Mouse (Mus musculus): ENCODE measurements around the gene Rptn. TPM values are rescaled to one million over a fixed set of nuclear protein-coding genes. Genes with fewer than 3 reads are reported as not detected.
"Not testable (repeated sequence)": the region's sequence is repeated elsewhere in the genome, so short reads cannot be mapped to it uniquely, and the experiment has no call there.

Gene Rptn
- polyA plus RNA-seq, 1 experiment from 2014 or later: not detected

DNA sequence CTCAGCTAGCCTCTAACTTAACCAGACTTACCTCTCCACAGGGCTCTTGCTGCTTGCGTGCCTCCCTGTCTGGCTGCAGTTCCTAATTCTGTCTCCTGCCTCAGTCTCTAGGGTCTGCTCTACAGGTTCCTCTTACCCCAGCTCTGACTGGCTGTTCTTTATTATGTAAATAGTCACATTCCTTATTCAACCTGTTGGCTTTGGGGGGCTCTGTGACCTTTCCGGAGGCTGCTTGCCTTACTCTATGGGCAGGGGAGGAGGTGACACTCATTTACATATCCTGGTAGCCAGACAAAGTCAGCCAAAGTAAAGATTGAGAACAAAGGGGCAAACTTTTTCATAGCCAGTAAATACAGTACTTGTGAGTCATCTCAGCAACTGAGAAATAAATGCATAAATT is 18.4 kb downstream of the Rptn start:
- Histone ChIP-seq H3K4me2 (no peak overlapping the region), H3K27ac (replicated peaks) (no peak overlapping the region), H3K36me3 (no peaks in the 10 kb centered on the region), H3K9me3 (no peaks in the 10 kb centered on the region), H3K4me3 (no peak overlapping the region), H3K27me3 (no peaks in the 10 kb centered on the region), H3K9ac (no peak overlapping the region), H3K4me1 (replicated peaks) (no peaks in the 10 kb centered on the region)
- ATAC-seq (ENCODE audit: low FRiP score, low read depth): no peak
- WGBS: 9% methylated on average over 2 of the region's 2 CpGs

- no peak for ATAC-seq (ENCODE audit: low FRiP score, low read depth)
- no peak overlapping the region for H3K27ac ChIP-seq (replicated peaks)
- 42% methylated on average over 3 of the region's 3 CpGs for WGBS
- H3K9ac ChIP-seq: no peak overlapping the region
- no peaks in the 10 kb centered on the region for H3K9me3 ChIP-seq
- H3K27me3 ChIP-seq: no peaks in the 10 kb centered on the region
- H3K36me3 ChIP-seq: no peaks in the 10 kb centered on the region
- H3K4me1 ChIP-seq (replicated peaks): no peaks in the 10 kb centered on the region
- no peak overlapping the region for H3K4me3 ChIP-seq
- H3K4me2 ChIP-seq: no peak overlapping the region
Measured at GRCm38 (mm10) chr3:93431673-93432072, 38.2 kb downstream of the Rptn start.

DNA sequence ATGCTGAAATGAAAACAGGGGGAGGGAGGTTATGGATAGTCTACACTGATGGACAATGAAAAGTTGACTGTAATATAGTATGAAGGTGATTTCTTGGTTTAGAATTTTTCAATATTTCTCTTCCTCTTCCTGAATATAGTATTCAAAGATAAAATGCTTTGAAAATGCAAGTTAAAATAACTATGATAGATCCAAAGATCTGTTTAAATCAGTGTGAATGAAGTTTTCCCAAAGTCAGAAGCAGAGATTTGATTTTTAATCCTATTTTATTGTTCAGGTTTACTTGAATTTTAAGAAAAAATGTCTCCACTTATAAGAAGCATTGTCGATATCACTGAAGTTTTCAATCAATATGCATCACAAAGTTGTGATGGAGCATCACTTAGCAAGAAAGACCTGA is 48.5 kb downstream of the Rptn start, which contains the start of gene Tchh:
Gene Tchh (plus strand): TSS at position 301 of the 400 bp plus-strand sequence.
- H3K36me3 ChIP-seq: no peaks in the 10 kb centered on the region
- H3K27me3 ChIP-seq: peaks cover 21% of the 10 kb centered on the region
- H3K9me3 ChIP-seq: no peaks in the 10 kb centered on the region
- 91% methylated on average over 1 of the region's 1 CpGs for WGBS
- H3K4me1 ChIP-seq (replicated peaks): peaks cover 28% of the 10 kb centered on the region
- H3K27ac ChIP-seq (replicated peaks): no peak within 1 kb of the TSS
- H3K4me2 ChIP-seq: peak within 1 kb of the TSS; percentile 99
- ATAC-seq (ENCODE audit: low FRiP score, low read depth): no peak
- H3K4me3 ChIP-seq: peak within 1 kb of the TSS; percentile 52
- peak within 1 kb of the TSS; percentile 55; the same call in 1 of the 2 replicates for H3K9ac ChIP-seq

DNA sequence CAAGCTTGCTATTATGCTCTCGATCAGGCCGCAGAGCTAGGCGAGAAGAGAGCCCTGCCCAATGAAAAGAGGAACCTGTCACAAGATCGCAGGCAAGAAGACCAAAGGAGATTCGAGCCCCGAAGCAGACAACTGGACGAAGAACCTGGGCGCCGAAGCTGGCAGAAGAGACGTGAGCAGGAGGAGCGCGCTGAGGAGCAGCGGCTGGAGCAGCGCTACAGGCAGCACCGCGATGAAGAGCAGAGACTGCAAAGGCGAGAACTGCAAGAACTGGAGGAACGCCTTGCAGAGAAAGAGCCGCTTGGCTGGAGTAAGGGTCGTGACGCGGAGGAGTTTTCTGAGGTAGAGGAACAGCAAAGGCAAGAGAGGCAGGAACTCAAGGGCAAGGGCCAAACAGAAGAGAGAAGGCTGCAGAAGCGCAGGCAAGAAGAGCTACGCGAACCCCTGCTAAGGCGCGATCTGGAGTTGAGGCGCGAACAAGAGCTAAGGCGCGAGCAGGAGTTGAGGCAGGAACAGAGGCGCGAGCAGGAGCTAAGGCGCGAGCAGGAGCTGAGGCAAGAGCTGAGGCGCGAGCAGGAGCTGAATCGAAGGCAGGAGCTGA is 50.1 kb downstream of the Rptn start:
- no peak for ATAC-seq (ENCODE audit: low FRiP score, low read depth)
- Histone ChIP-seq H3K4me2 (peak overlapping the region; percentile 99), H3K4me3 (peak overlapping the region; percentile 52), H3K36me3 (no peaks in the 10 kb centered on the region), H3K27ac (replicated peaks) (peak overlapping the region; percentile 76; the same call in 1 of the 2 replicates), H3K9me3 (no peaks in the 10 kb centered on the region), H3K9ac (peak overlapping the region; percentile 55), H3K27me3 (peaks cover 21% of the 10 kb centered on the region), H3K4me1 (replicated peaks) (peaks cover 34% of the 10 kb centered on the region)
- under 1% methylated on average over 38 of the region's 38 CpGs for WGBS

GRCm38 (mm10) chr3:93444343-93445164 is 51.1 kb downstream of the Rptn start:
- peaks cover 34% of the 10 kb centered on the region for H3K4me1 ChIP-seq (replicated peaks)
- H3K36me3 ChIP-seq: no peaks in the 10 kb centered on the region
- H3K27ac ChIP-seq (replicated peaks): peak overlapping the region; percentile 76
- peaks cover 24% of the 10 kb centered on the region for H3K27me3 ChIP-seq
- no peaks in the 10 kb centered on the region for H3K9me3 ChIP-seq
- under 1% methylated on average over 56 of the region's 56 CpGs for WGBS
- peak overlapping the region; percentile 52 for H3K4me3 ChIP-seq
- H3K4me2 ChIP-seq: peak overlapping the region; percentile 99
- H3K9ac ChIP-seq: peak overlapping the region; percentile 55
- ATAC-seq (ENCODE audit: low FRiP score, low read depth): peak; percentile 86

GRCm38 (mm10) chr3:93445165-93445705 is 51.7 kb downstream of the Rptn start:
- H3K4me1 ChIP-seq (replicated peaks): peaks cover 34% of the 10 kb centered on the region
- H3K4me2 ChIP-seq: peak overlapping the region; percentile 99
- peak overlapping the region; percentile 55 for H3K9ac ChIP-seq
- peaks cover 31% of the 10 kb centered on the region for H3K27me3 ChIP-seq
- no peaks in the 10 kb centered on the region for H3K36me3 ChIP-seq
- peak; percentile 16; the same call in 1 of the 2 replicates for ATAC-seq (ENCODE audit: low FRiP score, low read depth)
- under 1% methylated on average over 36 of the region's 36 CpGs for WGBS
- H3K4me3 ChIP-seq: peak overlapping the region; percentile 52
- H3K9me3 ChIP-seq: no peaks in the 10 kb centered on the region
- peak overlapping the region; percentile 76 for H3K27ac ChIP-seq (replicated peaks)

GRCm38 (mm10) chr3:93446128-93446755 is 52.7 kb downstream of the Rptn start:
- Histone ChIP-seq H3K9ac (peak overlapping the region; percentile 37), H3K9me3 (no peaks in the 10 kb centered on the region), H3K4me2 (peak overlapping the region; percentile 99), H3K27me3 (peaks cover 26% of the 10 kb centered on the region), H3K36me3 (no peaks in the 10 kb centered on the region), H3K27ac (replicated peaks) (no peak overlapping the region), H3K4me1 (replicated peaks) (peaks cover 34% of the 10 kb centered on the region), H3K4me3 (peak overlapping the region; percentile 52)
- under 1% methylated on average over 54 of the region's 54 CpGs for WGBS
- ATAC-seq (ENCODE audit: low FRiP score, low read depth): no peak

DNA sequence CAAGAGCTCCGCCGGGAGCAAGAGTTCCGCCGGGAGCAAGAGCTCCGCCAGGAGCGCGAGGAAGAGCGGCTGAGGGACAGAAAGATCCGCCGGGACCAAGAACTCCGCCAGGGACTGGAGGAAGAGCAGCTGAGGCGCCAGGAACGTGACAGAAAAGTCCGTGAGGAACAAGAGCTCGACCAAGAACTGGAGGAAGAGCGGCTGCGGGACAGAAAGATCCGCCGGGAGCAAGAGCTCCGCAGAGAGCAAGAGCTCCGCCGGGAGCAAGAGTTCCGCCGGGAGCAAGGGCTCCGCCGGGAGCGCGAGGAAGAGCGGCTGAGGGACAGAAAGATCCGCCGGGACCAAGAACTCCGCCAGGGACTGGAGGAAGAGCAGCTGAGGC is 53.2 kb downstream of the Rptn start:
- Histone ChIP-seq H3K27me3 (peaks cover 28% of the 10 kb centered on the region), H3K27ac (replicated peaks) (peak overlapping the region; percentile 62), H3K4me1 (replicated peaks) (peaks cover 34% of the 10 kb centered on the region), H3K4me2 (peak overlapping the region; percentile 99), H3K4me3 (peak overlapping the region; percentile 52), H3K9ac (peak overlapping the region; percentile 37)
- not testable (repeated sequence) for ATAC-seq (ENCODE audit: low FRiP score, low read depth); H3K9me3 ChIP-seq; H3K36me3 ChIP-seq
- 1% methylated on average over 32 of the region's 32 CpGs for WGBS

DNA sequence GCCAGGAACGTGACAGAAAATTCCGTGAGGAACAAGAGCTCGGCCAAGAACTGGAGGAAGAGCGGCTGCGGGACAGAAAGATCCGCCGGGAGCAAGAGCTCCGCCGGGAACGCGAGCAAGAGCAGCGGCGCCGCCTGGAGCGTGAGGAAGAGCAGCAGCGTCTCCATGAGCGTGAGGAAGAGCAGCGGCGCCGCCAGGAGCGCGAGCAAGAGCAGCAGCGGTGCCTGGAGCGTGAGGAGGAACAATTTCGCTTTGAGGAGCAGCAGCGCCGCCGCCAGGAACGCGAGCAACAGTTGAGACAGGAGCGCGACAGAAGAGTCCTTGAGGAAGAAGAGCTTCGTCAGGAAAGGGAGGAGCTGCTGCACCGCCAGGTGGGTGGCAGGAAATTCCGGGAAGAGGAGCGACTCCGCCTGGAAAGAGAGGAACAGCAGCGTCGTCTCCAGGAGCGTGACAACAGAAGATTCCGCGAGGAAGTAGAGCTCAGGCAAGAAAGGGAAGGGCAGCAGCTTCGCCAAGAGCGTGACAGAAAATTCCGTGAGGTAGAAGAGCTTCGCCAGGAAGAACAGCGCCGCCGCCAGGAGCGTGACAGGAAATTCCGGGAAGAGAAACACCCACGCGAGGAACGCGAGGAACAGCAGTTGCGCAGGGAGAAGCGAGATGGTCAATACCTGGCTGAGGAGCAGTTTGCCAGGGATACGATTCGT is 53.8 kb downstream of the Rptn start:
- H3K4me3 ChIP-seq: peak overlapping the region; percentile 52
- no peaks in the 10 kb centered on the region for H3K9me3 ChIP-seq
- peaks cover 25% of the 10 kb centered on the region for H3K27me3 ChIP-seq
- peak overlapping the region; percentile 62 for H3K27ac ChIP-seq (replicated peaks)
- peak overlapping the region; percentile 99 for H3K4me2 ChIP-seq
- H3K36me3 ChIP-seq: no peaks in the 10 kb centered on the region
- H3K4me1 ChIP-seq (replicated peaks): peaks cover 34% of the 10 kb centered on the region
- peak; percentile 79 for ATAC-seq (ENCODE audit: low FRiP score, low read depth)
- H3K9ac ChIP-seq: peak overlapping the region; percentile 37
- under 1% methylated on average over 59 of the region's 59 CpGs for WGBS
